Mouse (Mus musculus): ENCODE data around the gene Rlbp1.

DNA sequence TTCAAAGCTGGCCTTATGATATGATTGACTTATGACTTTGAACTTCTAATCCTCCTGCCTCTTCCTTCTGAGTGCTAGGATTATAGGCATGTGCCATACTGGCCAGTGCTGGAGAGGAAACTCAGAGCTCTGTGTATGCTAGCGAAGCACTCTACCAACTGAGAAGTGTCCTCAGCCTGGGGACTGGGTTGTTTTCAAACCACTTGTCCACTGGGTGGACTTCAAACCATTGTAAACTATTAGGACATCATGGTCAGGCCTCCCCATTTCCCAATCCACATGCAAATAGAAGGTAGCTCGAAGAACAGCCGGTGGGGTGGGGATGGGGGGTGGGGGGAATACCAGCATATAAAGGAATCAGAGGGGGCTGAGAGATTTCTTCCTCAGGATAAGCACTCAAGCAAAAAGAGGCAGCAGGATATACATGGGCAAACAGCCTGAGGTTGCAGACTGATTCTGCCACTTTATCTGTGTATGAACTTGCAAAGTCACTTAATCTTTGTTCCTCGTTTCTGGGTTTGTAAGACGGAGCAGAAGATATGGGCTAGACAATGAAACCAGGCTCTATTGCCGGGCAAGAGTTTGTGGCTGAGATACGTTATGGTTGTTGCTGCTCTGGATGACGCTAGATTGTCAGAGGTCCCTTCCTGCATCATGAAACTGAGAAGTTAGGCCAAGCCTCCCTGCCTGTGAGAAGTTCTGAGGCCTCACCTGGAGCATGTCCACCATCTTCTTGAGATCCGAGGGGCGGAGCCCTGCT, 10.2 kb downstream of the Rlbp1 start:
- TF ChIP-seq POLR2A (IDR thresholded peaks at IDR 0.05; ENCODE audit: insufficient read depth, low read length) (no peak), CTCF (IDR thresholded peaks at IDR 0.05; ENCODE audit: low read depth, low read length) (no peak), EP300 (IDR thresholded peaks at IDR 0.05; ENCODE audit: insufficient read depth, low read depth, low read length) (no peak)
